Mouse (Mus musculus) neural tube, embryonic 12.5 days (tissue): ENCODE results near the gene Myoz1. TPM values are rescaled to one million over a fixed set of nuclear protein-coding genes. Genes with fewer than 3 reads are reported as not detected.

ENCODE experiments used
- ATAC-seq: fragments of 200-750 bp; cut with Nextera tagmentation; 2 replicates; pipeline ENCODE4 v1.8.0; 2017; ENCODE audit warnings: low read depth, mild to moderate bottlenecking, moderate TSS enrichment, moderate library complexity; ENCODE audit not compliant: low FRiP score
- H3K27ac ChIP-seq: fragments of 300-500 bp; sonication (generic); 2 replicates; pipeline ENCODE4 v1.5.1; 2016
- H3K27me3 ChIP-seq: fragments of 300-500 bp; sonication (generic); replicated peaks from 2 replicates; pipeline ENCODE4 v1.6.1; 2016; ENCODE audit warnings: mild to moderate bottlenecking
- H3K36me3 ChIP-seq: fragments of 300-500 bp; sonication (generic); 2 replicates; pipeline ENCODE4 v1.6.1; 2016; ENCODE audit warnings: mild to moderate bottlenecking
- H3K4me1 ChIP-seq: fragments of 300-500 bp; sonication (generic); 2 replicates; pipeline ENCODE4 v1.6.1; 2016
- H3K4me2 ChIP-seq: fragments of 300-500 bp; sonication (generic); replicated peaks from 2 replicates; pipeline ENCODE4 v1.6.1; 2016; ENCODE audit warnings: mild to moderate bottlenecking
- H3K4me3 ChIP-seq: fragments of 300-500 bp; sonication (generic); 2 replicates; pipeline ENCODE4 v1.5.1; 2016
- H3K9ac ChIP-seq: fragments of 300-500 bp; sonication (generic); 2 replicates; pipeline ENCODE4 v1.6.1; 2016; ENCODE audit warnings: mild to moderate bottlenecking
- H3K9me3 ChIP-seq: fragments of 300-500 bp; sonication (generic); 2 replicates; pipeline ENCODE4 v1.6.1; 2016; ENCODE audit warnings: mild to moderate bottlenecking
- WGBS: fragments of 180-500 bp; shearing (Covaris S2); methylation state at CpG from one replicate; pipeline ENCODE4 v1.1.7; 2016; 5-methylcytosine and 5-hydroxymethylcytosine counted together
- polyA plus RNA-seq: library from polyadenylated mRNA; unstranded; fragments of >200 nt; fragmentation: Nextera tagmentation; extraction: Ambion mirVana; gene quantifications from 2 replicates; pipeline ENCODE4 v1.2.1, GENCODE M21; 2016

Gene Myoz1
- polyA plus RNA-seq, 1 experiment from 2014 or later = 0.37 TPM

DNA sequence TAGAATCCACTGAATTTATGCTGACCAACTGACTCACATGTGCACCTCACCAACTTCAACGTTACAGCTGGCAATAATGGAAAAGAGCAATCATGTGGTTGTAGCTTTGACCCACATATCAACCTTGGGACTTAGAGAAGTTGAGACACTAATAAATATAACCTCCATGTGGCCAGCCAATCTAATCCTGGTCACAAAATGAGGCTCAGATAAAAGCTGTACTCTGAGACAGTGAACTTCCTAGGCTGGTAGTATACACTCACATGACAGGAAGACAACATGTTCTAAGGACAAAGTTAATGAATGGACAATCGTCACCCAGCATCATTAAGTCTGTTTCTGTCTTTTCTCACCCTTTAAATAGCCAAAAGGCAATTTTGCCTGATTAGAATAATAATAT lies 29.9 kb downstream of the Myoz1 start:
- H3K27ac ChIP-seq = no peak overlapping the region
- no peaks in the 10 kb centered on the region for H3K9me3 ChIP-seq
- no peaks in the 10 kb centered on the region for H3K27me3 ChIP-seq
- ATAC-seq = no peak
- H3K36me3 ChIP-seq = no peaks in the 10 kb centered on the region
- no peak overlapping the region for H3K4me2 ChIP-seq
- WGBS = 89% methylated on average over 2 of the region's 2 CpGs
- no peak overlapping the region for H3K4me3 ChIP-seq
- H3K4me1 ChIP-seq = no peaks in the 10 kb centered on the region
- no peak overlapping the region for H3K9ac ChIP-seq

DNA sequence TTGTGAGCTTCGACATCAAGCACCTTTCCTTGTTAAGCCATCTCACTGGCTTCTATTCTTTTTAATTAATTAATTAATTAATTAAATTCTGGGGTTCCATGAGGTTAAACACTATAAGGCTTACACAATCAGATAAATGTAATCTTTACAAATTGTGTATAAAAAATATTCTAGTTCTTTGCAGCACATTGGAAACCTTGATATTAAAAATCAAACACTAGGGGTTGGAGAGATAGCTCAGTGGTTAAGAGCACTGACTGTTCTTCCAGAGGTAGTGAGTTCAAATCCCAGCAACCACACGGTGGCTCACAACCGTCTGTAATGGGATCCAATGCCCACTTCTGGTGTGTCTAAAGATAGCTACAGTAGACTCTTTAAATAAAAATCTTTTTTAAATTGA lies 33.4 kb downstream of the Myoz1 start:
- Histone ChIP-seq H3K27ac (no peak overlapping the region), H3K4me1 (no peaks in the 10 kb centered on the region), H3K9me3 (no peaks in the 10 kb centered on the region), H3K27me3 (no peaks in the 10 kb centered on the region), H3K4me2 (no peak overlapping the region), H3K4me3 (no peak overlapping the region), H3K9ac (no peak overlapping the region), H3K36me3 (no peaks in the 10 kb centered on the region)
- ATAC-seq = no peak
- 96% methylated on average over 3 of the region's 3 CpGs for WGBS

DNA sequence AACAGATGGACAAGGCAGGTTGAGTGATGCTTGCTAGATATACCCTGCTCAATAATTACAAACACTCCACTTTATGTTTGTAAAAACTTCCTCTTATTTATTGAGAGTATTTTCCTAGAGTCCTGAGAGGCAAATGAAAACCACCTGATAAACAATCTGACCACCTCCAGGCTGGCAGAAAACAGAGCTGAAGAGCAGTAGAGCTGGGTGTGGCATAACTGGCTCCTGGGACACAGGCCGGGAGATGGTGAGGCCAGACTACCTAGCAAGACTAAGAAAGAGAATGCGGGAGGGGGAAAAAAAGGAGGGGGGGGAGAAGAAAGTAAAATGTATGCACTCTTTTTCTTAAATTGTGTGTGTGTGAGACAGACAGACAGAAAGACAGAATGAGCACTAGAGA lies 33.9 kb downstream of the Myoz1 start:
- Histone ChIP-seq H3K9ac (no peak overlapping the region), H3K27me3 (no peaks in the 10 kb centered on the region), H3K4me1 (no peaks in the 10 kb centered on the region), H3K27ac (no peak overlapping the region), H3K36me3 (no peaks in the 10 kb centered on the region), H3K9me3 (no peaks in the 10 kb centered on the region), H3K4me3 (no peak overlapping the region), H3K4me2 (no peak overlapping the region)
- ATAC-seq = no peak
- WGBS = 92% methylated on average over 2 of the region's 2 CpGs

DNA sequence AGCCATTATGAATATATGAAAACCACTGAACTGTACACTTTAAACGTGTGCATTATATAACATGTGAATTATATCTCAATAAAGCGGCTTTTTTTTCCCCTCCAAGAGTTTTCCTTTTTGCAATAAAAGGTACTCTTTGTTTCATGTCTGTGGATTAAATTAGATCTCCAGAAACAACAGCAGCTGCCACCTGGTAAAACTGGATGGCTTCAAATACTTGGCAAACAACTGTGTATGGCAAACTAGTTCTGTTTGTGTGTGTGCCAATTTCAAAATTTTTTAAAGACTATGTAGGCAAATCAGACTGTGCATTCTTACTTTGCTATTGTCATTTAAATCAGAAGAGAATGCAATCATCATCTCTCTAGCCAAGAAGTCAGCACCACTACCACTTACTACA lies 34.4 kb downstream of the Myoz1 start:
- Histone ChIP-seq H3K27ac (no peak overlapping the region), H3K4me1 (peaks cover 2% of the 10 kb centered on the region; the same call in 1 of the 2 replicates), H3K4me2 (no peak overlapping the region), H3K9ac (no peak overlapping the region), H3K27me3 (no peaks in the 10 kb centered on the region), H3K36me3 (no peaks in the 10 kb centered on the region), H3K9me3 (no peaks in the 10 kb centered on the region), H3K4me3 (no peak overlapping the region)
- no peak for ATAC-seq
- WGBS = 90% methylated on average over 2 of the region's 2 CpGs

DNA sequence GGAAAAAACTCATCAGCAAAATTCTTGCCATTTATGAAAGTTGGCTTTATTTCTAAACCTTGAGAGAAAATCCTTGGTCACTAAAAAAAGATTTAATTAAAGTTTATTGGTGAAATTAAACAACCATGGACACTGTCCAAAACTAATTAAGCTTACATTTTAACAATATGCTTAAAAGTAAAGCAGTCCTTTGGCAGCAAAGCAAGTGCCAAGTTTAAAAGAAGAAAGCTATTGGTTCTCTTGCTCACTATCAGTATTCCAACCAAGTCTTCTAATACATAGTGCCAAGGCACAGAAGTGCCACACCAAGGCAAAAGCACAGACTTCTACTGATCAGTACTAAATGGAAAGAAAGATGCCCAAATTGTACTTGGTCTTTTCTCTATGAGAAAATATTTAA lies 37.2 kb downstream of the Myoz1 start:
- Histone ChIP-seq H3K9me3 (no peaks in the 10 kb centered on the region), H3K9ac (no peak overlapping the region), H3K4me3 (no peak overlapping the region), H3K27me3 (no peaks in the 10 kb centered on the region), H3K36me3 (no peaks in the 10 kb centered on the region), H3K4me1 (peaks cover 8% of the 10 kb centered on the region; the same call in 1 of the 2 replicates), H3K27ac (no peak overlapping the region), H3K4me2 (no peak overlapping the region)
- no peak for ATAC-seq

DNA sequence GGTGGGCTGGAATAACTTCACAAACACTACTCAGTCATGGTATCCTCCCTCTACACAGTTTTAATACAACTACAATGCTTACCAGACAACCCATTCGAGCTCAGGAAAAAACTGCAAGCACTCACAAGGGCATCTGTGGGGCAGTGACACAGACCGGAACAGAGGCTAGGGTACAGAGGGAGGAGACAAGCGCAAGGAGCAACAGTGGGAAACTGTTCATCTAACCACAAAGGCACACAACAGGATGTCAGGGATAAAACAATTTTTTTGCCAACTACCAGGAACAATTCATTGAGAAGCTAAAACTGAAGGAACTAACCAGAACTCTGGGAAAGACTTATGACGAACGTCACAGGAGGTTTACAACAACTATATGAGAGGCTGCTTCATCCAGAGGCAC lies 38.1 kb downstream of the Myoz1 start:
- no peak for ATAC-seq
- 77% methylated on average over 5 of the region's 5 CpGs for WGBS
- no peak overlapping the region for H3K4me3 ChIP-seq
- no peak overlapping the region for H3K4me2 ChIP-seq
- no peak overlapping the region for H3K27ac ChIP-seq
- H3K9me3 ChIP-seq = no peaks in the 10 kb centered on the region
- H3K9ac ChIP-seq = no peak overlapping the region
- H3K36me3 ChIP-seq = no peaks in the 10 kb centered on the region
- peaks cover 8% of the 10 kb centered on the region; the same call in 1 of the 2 replicates for H3K4me1 ChIP-seq
- H3K27me3 ChIP-seq = no peaks in the 10 kb centered on the region

DNA sequence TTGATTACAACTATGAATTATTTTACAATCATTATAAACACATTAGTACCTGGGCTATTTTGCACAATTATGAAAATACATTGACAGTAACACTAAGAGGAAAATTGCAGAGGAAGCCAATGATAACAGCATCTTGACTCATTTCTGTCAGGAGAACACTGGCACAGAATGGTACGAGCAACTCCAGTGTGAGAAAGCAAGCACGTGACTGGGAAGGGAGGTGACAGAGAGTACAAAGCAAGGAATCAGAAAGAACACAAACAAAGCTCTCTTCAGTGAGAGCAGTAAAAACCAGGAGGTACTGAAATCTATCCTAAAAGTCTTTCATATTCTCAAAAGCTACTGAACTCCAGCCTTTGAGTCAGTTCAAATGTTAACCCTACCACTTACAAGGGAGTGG lies 39.9 kb downstream of the Myoz1 start:
- Histone ChIP-seq H3K9ac (no peak overlapping the region), H3K4me3 (no peak overlapping the region), H3K36me3 (no peaks in the 10 kb centered on the region), H3K9me3 (no peaks in the 10 kb centered on the region), H3K4me1 (peaks cover 8% of the 10 kb centered on the region; the same call in 1 of the 2 replicates), H3K4me2 (no peak overlapping the region), H3K27me3 (no peaks in the 10 kb centered on the region), H3K27ac (no peak overlapping the region)
- ATAC-seq = no peak
- WGBS = 9% methylated on average over 2 of the region's 2 CpGs

DNA sequence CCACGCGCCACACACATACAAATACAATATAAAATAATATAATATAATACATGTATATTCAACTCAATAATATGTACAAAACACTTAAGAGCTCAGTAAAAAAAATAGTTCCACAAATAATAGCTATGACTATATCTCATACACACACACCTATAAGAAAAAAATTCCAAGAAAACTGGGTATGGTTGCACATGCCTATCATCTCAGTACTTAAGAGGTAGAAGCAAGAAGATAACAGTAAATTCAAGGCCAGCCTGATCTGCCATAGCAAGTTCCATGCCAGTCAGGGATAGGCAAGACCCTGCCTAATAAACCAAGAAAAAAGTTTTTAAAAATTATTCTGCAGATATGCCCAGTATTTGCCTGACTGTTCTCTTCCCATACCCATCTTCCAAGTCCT lies 41.3 kb downstream of the Myoz1 start:
- peaks cover 8% of the 10 kb centered on the region; the same call in 1 of the 2 replicates for H3K4me1 ChIP-seq
- no peak overlapping the region for H3K4me2 ChIP-seq
- no peaks in the 10 kb centered on the region for H3K27me3 ChIP-seq
- WGBS = 97% methylated on average over 2 of the region's 2 CpGs
- H3K36me3 ChIP-seq = no peaks in the 10 kb centered on the region
- no peaks in the 10 kb centered on the region for H3K9me3 ChIP-seq
- no peak overlapping the region for H3K4me3 ChIP-seq
- H3K27ac ChIP-seq = no peak overlapping the region
- ATAC-seq = no peak
- no peak overlapping the region for H3K9ac ChIP-seq

DNA sequence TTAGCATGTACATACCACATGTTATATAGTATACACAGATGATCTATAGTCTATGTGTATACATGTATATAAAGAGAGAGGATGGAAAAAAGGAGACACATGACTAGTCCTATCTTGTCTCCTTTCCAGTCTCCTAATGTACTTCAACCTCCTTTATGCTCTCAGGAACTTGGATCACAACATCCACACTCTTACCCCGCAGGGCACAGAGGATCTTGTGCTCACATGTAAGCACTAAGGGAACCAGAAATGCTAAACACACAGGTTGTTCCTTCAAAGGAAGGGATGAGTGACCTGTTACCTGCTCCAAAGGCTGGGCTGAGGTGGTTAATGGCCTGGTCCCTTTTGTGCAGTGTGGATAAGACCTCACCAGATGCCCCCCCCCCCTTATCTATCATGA lies 43.5 kb downstream of the Myoz1 start:
- Histone ChIP-seq H3K4me2 (no peak overlapping the region), H3K4me1 (peaks cover 8% of the 10 kb centered on the region; the same call in 1 of the 2 replicates), H3K9ac (no peak overlapping the region), H3K27ac (no peak overlapping the region), H3K9me3 (no peaks in the 10 kb centered on the region), H3K27me3 (no peaks in the 10 kb centered on the region), H3K36me3 (no peaks in the 10 kb centered on the region), H3K4me3 (no peak overlapping the region)
- ATAC-seq = no peak
- WGBS = 97% methylated on average over 1 of the region's 1 CpGs

DNA sequence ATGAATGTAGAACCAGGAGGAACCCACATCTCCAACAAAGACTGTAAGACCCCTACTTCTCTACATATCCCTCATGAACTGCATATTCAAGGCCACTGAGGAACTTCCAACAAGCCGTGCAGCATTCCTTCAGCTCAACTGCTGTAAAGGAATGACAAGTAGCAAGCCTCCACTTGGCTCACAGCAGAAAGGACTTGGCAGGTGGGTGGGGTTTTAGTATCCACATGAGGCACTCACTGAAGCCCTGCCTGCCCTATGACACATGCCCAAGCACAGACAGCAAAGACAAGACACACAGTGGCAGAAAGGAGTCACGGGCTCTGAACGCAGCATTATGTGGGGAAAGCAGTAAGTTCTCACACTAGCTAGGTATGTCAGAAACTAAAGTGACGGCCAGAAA lies 46.2 kb downstream of the Myoz1 start:
- Histone ChIP-seq H3K27ac (no peak overlapping the region), H3K9ac (no peak overlapping the region), H3K9me3 (no peaks in the 10 kb centered on the region), H3K4me2 (no peak overlapping the region), H3K36me3 (peaks cover 4% of the 10 kb centered on the region; the same call in 1 of the 2 replicates), H3K27me3 (no peaks in the 10 kb centered on the region), H3K4me1 (no peaks in the 10 kb centered on the region), H3K4me3 (no peak overlapping the region)
- 91% methylated on average over 4 of the region's 4 CpGs for WGBS
- ATAC-seq = no peak

DNA sequence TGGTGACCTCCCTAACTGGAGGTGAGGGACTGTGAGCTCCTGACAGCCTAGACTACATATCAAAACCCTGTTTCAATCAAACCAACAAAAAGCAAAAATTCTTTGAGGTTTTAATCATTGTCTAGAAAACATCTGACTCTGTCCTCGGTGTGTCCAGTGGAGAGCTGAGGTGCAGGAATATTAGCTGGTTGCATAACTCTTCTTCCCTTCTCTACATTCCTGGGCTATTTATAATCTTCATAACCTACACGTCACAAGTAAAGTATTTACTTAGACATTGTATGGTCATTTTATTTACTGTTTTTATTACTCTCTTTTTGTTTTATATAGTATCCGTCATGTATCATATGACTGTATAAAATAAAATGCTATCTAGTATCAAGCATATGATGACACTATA lies 46.8 kb downstream of the Myoz1 start:
- Histone ChIP-seq H3K9me3 (no peaks in the 10 kb centered on the region), H3K27ac (no peak overlapping the region), H3K4me2 (no peak overlapping the region), H3K4me3 (no peak overlapping the region), H3K27me3 (no peaks in the 10 kb centered on the region), H3K4me1 (no peaks in the 10 kb centered on the region), H3K36me3 (peaks cover 4% of the 10 kb centered on the region; the same call in 1 of the 2 replicates), H3K9ac (no peak overlapping the region)
- 93% methylated on average over 3 of the region's 3 CpGs for WGBS
- no peak for ATAC-seq

DNA sequence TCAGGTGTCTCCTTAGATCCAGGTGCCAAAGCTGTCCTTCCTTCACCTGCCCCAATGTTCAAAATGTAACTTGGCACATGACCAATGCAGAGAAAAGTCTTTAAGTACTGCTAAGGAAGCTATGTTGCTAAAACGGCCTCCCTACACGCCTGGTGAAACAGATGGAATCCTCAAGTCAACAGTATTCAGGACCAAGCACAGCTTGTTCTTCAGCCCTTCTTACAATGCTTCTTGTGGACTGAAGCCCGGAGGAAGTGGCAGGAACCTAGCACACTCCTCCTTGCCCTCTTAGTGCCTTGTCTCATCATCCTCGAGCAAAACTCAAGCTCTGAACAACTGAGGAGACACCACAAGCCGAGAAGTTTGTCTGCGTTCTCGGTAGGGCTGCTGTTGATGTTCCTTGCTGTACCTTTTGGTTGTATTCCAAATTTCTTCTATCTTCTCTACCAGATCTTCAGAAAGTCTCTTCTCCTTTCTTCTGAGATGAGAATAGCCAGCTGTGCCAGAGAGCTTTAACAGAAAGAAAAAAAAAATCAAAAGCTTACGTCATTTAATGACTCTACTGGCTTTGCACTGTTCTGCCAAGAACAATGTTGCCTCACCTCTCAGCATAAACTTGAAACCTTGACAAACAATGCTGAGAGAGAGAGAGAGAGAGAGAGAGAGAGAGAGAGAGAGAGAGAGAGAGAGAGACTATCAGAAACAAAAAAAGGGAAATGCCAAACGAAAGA lies 48.8 kb downstream of the Myoz1 start:
- Histone ChIP-seq H3K4me1 (no peaks in the 10 kb centered on the region), H3K4me2 (no peak overlapping the region), H3K36me3 (peaks cover 4% of the 10 kb centered on the region; the same call in 1 of the 2 replicates), H3K4me3 (no peak overlapping the region), H3K27ac (no peak overlapping the region), H3K9me3 (no peaks in the 10 kb centered on the region), H3K27me3 (no peaks in the 10 kb centered on the region), H3K9ac (no peak overlapping the region)
- ATAC-seq = no peak
- 87% methylated on average over 9 of the region's 9 CpGs for WGBS

DNA sequence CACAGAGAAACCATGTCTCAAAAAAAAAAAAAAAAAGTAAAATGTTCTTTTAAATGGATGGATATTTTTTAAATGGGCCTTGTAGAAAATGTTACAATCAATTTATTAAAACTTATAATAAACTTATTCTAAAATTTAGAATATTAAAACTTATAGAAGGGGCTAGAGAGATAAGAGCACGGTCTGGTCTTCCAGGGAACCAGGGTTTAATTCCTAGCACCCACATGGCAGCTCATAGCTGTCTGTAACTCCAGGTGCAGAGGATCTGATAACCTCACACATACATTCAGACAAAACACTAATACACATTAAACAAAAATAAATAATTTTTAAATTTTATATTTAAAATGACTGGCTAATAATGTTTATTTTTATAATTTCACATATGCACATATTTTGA lies 55.1 kb downstream of the Myoz1 start:
- no peaks in the 10 kb centered on the region for H3K9me3 ChIP-seq
- H3K27me3 ChIP-seq = no peaks in the 10 kb centered on the region
- no peak overlapping the region for H3K4me3 ChIP-seq
- no peak overlapping the region for H3K4me2 ChIP-seq
- ATAC-seq = no peak
- no peaks in the 10 kb centered on the region for H3K36me3 ChIP-seq
- H3K9ac ChIP-seq = no peak overlapping the region
- no peaks in the 10 kb centered on the region for H3K4me1 ChIP-seq
- 93% methylated on average over 1 of the region's 1 CpGs for WGBS
- H3K27ac ChIP-seq = no peak overlapping the region
